Mouse (Mus musculus): ENCODE measurements around the gene Sh2d4b. TPM values are rescaled to one million over a fixed set of nuclear protein-coding genes. Genes with fewer than 3 reads are reported as not detected.

Gene Sh2d4b
- 1 to 10 TPM in 1 of 2 experiments, under 1 TPM in 1; 0.57 to 1.2 TPM for total RNA-seq (2021)

- intact Hi-C loops (cut with DNase I) = loop anchor here (5.0 to 10.0 kb wide), 2 partner anchors 101 to 198 kb away; no protein-coding TSS in a partner anchor
- no peak for DNase-seq
These were observed at the start of gene Sh2d4b for GRCm38 (mm10) chr14:40893196-40893595. Gene Sh2d4b (minus strand): TSS chr14:40893266.

- intact Hi-C loops (cut with DNase I) = no loop called here
- DNase-seq = no peak
These were observed 49.4 kb upstream of the Sh2d4b start for GRCm38 (mm10) chr14:40942429-40942828.

GRCm38 (mm10) chr14:40938380-40938987 lies 45.4 kb upstream of the Sh2d4b start:
- no peak for DNase-seq
- intact Hi-C loops (cut with DNase I) = no loop called here

DNA sequence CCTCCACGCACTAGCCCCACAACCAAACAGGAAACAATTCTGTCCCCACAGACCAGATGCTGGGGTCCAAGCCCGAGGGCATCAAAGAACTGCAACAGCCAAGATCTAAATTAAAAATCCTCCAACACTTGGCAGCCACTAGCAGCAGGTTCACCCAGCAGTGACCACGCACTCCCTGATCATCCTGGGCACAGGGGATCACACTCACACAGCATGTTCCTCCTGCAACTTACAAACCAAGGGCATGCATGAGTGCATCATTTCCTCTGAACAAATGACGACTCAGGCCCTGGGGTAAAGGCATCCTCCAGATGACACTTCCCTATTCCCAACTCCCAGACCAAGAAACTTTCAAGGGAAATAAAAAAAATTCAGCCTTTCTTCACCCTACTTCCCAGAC lies 44.0 kb upstream of the Sh2d4b start:
- intact Hi-C loops (cut with DNase I) = no loop called here
- DNase-seq = no peak

- intact Hi-C loops (cut with DNase I) = no loop called here
- DNase-seq = no peak
These were observed 42.4 kb upstream of the Sh2d4b start for GRCm38 (mm10) chr14:40935481-40935880.

GRCm38 (mm10) chr14:40935054-40935453 lies 42.0 kb upstream of the Sh2d4b start:
- no peak for DNase-seq
- intact Hi-C loops (cut with DNase I) = no loop called here

DNA sequence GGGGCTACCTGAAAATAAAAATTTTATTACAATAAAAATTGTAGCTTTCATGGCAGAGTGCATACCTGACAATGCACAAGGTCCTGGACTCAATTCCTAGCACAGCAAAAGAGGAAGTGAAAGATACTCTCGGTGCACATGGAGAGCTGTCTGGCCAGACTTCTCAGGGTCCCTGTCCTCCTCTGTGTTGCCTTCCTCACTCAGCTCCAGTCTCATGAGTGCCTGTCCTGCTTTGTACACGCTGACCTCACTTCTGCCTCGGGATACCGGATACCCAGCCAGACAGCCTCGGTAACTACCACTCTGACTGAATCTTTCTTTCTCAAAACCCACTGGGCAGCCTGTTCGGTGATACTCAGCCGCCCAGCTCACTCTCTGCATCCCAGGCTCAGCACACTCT lies 40.3 kb upstream of the Sh2d4b start:
- no peak for DNase-seq
- intact Hi-C loops (cut with DNase I) = no loop called here

DNA sequence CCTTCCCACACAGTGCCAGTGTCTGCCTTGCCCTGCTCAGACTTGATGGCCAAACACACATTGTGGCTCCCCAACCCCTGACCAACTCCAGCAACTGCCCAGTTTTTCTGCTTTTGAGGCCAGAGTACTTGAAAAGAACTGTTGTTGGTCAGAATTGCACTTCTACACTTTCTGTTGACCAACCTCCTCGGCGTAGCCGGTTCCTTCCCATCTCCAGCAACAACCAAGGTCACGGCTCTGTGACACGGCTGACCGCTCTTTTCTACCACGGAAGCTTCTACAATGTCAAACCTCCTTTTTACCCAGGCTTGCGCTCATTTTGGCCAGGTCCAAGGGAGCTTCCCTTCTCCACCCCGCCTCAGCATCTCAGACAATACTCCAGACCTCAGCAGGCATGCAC lies 39.2 kb upstream of the Sh2d4b start:
- DNase-seq = no peak
- intact Hi-C loops (cut with DNase I) = no loop called here

GRCm38 (mm10) chr14:40931115-40931829 lies 38.2 kb upstream of the Sh2d4b start:
- no peak for DNase-seq
- intact Hi-C loops (cut with DNase I) = loop anchor here (2.0 kb wide), 1 partner anchor 18 kb away; no protein-coding TSS in a partner anchor

- intact Hi-C loops (cut with DNase I) = loop anchor here (2.0 kb wide), 1 partner anchor 19 kb away; no protein-coding TSS in a partner anchor
- no peak for DNase-seq
These were observed 36.9 kb upstream of the Sh2d4b start for GRCm38 (mm10) chr14:40929943-40930342.

GRCm38 (mm10) chr14:40928897-40929296 lies 35.8 kb upstream of the Sh2d4b start:
- intact Hi-C loops (cut with DNase I) = no loop called here
- no peak for DNase-seq

DNA sequence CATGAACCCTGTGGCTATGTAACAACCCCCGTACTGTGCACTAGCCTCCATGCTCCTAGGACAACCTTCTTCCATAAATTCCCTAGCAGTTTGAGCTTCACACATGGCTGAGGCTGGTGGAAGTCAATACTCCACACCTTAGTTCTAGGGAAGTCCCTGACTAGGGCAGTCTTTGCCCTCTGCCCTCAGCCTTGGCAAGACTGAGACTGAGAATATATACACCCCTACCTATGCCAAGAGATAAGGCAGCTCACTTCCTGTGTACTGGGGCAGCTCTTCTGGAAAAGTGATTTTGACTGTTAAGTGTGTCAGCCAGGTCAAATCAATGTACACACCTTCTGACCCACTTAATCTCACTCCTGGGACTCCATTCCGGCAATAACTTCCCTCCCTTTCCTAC lies 34.0 kb upstream of the Sh2d4b start:
- intact Hi-C loops (cut with DNase I) = no loop called here
- no peak for DNase-seq

DNA sequence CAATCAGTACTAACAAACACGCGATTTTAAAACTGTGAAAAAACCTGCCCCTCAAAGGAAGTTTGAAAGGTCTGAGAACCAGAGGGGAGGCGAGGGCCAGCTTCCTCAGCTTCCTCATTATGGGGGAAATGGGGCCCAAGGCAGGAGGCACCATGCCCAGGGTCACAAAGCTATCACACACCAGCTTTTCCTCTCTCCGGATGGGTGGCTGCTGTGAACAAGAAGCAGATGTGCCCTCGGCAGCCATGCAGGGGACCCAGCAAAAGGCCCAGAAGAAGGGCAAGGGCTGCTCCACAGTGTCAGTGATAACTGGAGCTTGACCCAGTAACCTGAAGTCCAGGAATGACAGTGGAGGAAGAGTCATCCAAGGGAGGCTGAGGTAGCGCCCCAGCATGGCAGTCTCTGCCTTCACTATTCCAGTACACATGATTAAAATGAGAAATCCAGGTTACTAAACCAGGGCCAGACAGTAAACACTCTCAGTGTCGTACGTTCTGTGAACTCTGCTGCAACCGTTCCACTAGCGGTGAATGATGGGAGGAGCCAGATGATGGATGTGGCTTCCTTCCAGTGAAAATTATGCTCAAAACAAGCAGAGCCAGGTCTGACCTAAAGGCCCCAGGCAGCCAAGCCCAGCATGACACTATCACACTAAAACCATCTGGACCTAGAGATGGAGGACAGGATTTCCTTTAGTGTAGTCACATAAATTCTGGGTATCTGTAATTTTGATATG lies 31.5 kb upstream of the Sh2d4b start:
- intact Hi-C loops (cut with DNase I) = no loop called here
- DNase-seq = peak; percentile 38 to 42

GRCm38 (mm10) chr14:40921241-40921640 lies 28.2 kb upstream of the Sh2d4b start:
- intact Hi-C loops (cut with DNase I) = no loop called here

GRCm38 (mm10) chr14:40919521-40919920 lies 26.5 kb upstream of the Sh2d4b start:
- no peak for DNase-seq
- intact Hi-C loops (cut with DNase I) = no loop called here

More at GRCm38 (mm10) chr14:40921241-40921640, 28.2 kb upstream of the Sh2d4b start:
- DNase-seq = no peak

- no peak for DNase-seq
- intact Hi-C loops (cut with DNase I) = no loop called here
These were observed 25.4 kb upstream of the Sh2d4b start for GRCm38 (mm10) chr14:40918477-40918876.

GRCm38 (mm10) chr14:40917632-40918031 lies 24.6 kb upstream of the Sh2d4b start:
- peak; percentile 93 to 97 for DNase-seq
- intact Hi-C loops (cut with DNase I) = loop anchor here (1.0 kb wide), 2 partner anchors 58 to 116 kb away; no protein-coding TSS in a partner anchor

DNA sequence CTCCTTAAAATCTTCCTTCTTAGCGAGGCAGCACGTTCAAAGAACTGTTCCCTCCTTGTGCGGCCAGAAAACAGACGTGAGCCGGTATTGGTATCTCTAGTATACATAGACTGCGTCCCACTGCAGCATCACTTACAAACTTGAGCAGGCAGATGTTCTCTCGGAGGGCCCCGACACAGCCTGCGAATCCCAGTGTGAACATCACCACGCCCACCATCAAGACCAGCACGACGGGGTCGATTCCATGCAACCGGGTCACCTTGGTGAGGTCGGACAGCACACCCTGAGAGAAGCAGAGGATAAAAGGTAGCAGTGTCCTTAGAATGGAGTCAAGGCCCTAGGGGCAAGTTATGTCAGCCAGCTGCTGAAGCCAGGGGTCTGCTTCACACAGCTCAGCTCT lies 23.6 kb upstream of the Sh2d4b start:
- DNase-seq = peak in 1 of 2 experiments; percentile 20
- intact Hi-C loops (cut with DNase I) = loop anchor here (1.0 kb wide), 2 partner anchors 59 to 117 kb away; no protein-coding TSS in a partner anchor

DNA sequence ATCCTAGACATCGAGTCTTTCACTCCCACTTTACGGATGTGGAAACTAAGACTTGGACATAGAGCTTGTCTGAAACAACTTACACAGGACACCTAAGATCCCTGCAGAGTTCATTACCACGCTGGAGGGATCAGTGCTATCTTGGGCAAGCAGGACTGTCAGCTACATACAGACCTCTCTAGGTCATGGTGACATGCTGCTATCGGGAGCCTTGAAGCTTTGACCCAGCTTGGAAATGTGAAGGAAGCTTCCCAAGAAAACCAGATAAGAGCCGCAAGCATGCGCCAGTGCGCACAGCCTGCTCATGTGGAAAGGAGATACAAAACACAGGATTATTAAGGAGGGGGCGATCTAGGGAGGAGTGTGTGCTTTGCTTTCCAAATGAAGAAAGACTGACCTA lies 22.8 kb upstream of the Sh2d4b start:
- intact Hi-C loops (cut with DNase I) = no loop called here
- DNase-seq = no peak

DNA sequence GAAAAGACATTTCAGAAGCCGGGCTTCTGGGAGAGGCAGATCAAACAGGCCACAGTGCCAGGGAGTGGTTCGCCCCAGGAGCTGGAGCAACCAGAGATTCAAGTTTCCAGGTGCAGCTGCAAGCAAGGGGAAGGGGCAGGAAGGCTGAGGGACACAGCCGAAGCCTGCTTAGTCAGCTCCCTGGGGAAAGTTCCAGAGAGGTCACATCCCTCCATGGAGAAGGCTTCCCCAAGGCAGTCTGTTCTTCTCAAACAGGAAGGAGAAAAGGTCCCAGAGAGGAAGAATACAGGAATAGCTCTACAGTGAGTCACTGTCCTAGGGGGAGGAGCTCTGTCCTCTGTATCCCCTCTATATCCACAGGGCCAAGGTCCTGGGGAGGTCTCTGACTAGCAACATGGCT lies 21.6 kb upstream of the Sh2d4b start:
- intact Hi-C loops (cut with DNase I) = no loop called here
- DNase-seq = peak; percentile 41 to 47

DNA sequence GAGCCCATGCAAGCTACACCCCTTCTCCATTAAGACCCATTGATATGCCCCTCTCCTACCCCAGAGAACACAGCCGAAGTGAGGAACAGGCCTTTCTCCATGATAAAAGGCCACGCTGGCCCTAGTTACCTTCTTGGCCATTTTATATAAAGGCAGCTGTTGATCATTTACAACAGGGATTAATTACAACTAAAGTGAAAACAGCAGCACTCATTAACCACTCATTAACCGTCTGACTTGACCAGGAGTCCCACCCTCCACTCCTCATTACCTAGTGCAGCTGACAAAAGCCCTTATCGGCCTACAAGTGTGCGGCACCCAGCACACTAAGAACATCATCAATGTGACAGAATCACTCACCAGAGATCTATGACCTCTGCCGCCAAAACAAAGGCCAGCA lies 20.6 kb upstream of the Sh2d4b start:
- intact Hi-C loops (cut with DNase I) = no loop called here
- no peak for DNase-seq
